Mouse (Mus musculus) lung, embryonic 16.5 days (tissue): ENCODE results near the gene Slc37a1. TPM values are rescaled to one million over a fixed set of nuclear protein-coding genes. Genes with fewer than 3 reads are reported as not detected.

ENCODE experiments used
- polyA plus RNA-seq: library from polyadenylated mRNA; unstranded; fragments of >200 nt; fragmentation: Nextera tagmentation; extraction: Ambion mirVana; gene quantifications from 2 replicates; pipeline ENCODE4 v1.2.1, GENCODE M21; 2015

The Slc37a1 gene
- polyA plus RNA-seq, 1 experiment from 2014 or later: 13.4 TPM

Other genes with a start within 250 kb of the Slc37a1 start
- 12.9 and 15.1 TPM in 2 replicates for gene Abcg1, start 229.1 kb upstream of the Slc37a1 start, polyA plus RNA-seq
- gene Tff3, start 157.1 kb upstream of the Slc37a1 start, polyA plus RNA-seq: 0.58 and 1.6 TPM in 2 replicates
- 0.46 TPM in 1 of 2 replicates, not detected in the other for gene Tff2, start 142.5 kb upstream of the Slc37a1 start, polyA plus RNA-seq
- gene Tff1, start 121.5 kb upstream of the Slc37a1 start, polyA plus RNA-seq: not detected in 2 replicates
- not detected in 2 replicates for gene Tmprss3, start 87.8 kb upstream of the Slc37a1 start, polyA plus RNA-seq
- gene Ubash3a, start 78.9 kb upstream of the Slc37a1 start, polyA plus RNA-seq: 0.90 and 1.6 TPM in 2 replicates
- gene Rsph1, start 9.4 kb upstream of the Slc37a1 start, polyA plus RNA-seq: 20.1 and 24.0 TPM in 2 replicates
- 29.5 and 31.5 TPM in 2 replicates for gene Pde9a, start 99.4 kb downstream of the Slc37a1 start, polyA plus RNA-seq
- gene Wdr4, start 233.2 kb downstream of the Slc37a1 start, polyA plus RNA-seq: 28.6 and 33.7 TPM in 2 replicates
- gene Ndufv3, start 233.3 kb downstream of the Slc37a1 start, polyA plus RNA-seq: 253 and 258 TPM in 2 replicates